Mouse (Mus musculus): ENCODE measurements around the gene Pik3r5. TPM values are rescaled to one million over a fixed set of nuclear protein-coding genes. Genes with fewer than 3 reads are reported as not detected.

Pik3r5 gene
- polyA plus RNA-seq, 1 experiment from 2014 or later, result 0.24 TPM

DNA sequence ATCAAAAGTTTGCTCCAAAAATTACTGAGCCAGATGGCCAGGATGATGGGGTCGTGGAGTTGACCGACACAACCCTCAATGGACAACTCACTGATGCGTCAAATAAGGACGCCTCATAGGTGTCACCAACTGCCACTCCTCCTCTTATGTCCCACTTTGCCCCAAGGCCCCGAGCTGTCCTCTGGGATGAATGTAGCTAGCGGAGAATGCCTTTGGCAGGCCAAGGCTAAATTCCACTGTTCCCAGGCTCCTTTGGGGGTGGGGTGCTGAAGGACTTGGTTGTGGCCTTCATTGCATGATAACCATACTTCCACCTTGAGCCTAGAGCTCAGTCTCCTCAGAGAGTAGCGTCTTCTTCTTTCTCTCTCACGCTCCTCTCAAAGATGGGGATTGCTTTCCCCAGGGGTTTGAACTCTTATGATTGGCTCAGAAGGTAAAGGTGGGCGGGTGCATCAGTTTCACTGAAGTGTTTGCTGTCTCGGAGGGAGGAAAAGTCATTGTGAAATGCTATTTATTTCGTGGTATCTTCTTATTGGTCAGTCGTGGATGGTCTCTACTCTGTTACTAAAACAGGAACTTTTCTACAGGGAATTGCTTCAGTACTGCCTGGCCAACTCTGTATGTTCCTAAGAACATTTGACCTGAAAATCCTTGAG, 11.2 kb downstream of the Pik3r5 start:
- WGBS, result 74% methylated on average over 12 of the region's 12 CpGs
- Histone ChIP-seq H3K27ac (replicated peaks) (no peak overlapping the region), H3K4me1 (replicated peaks; ENCODE audit: control insufficient read depth, insufficient read depth) (no peaks in the 10 kb centered on the region), H3K9me3 (ENCODE audit: control insufficient read depth, low read length) (no peaks in the 10 kb centered on the region), H3K4me2 (replicated peaks; ENCODE audit: low read depth) (no peak overlapping the region), H3K36me3 (ENCODE audit: control insufficient read depth, insufficient read depth, low read length) (no peaks in the 10 kb centered on the region), H3K4me3 (ENCODE audit: low read depth, low read length) (no peak overlapping the region), H3K27me3 (ENCODE audit: control insufficient read depth, insufficient read depth, low read length) (no peaks in the 10 kb centered on the region), H3K9ac (ENCODE audit: low read length) (no peak overlapping the region)
- ATAC-seq (ENCODE audit: low FRiP score, low TSS enrichment) (no peak), DNase-seq (ENCODE audit: low spot score) (no peak)
- TF ChIP-seq CTCF (IDR thresholded peaks at IDR 0.05; ENCODE audit: low read depth) (no peak), EP300 (optimal IDR thresholded peaks at IDR 0.05) (no peak)

DNA sequence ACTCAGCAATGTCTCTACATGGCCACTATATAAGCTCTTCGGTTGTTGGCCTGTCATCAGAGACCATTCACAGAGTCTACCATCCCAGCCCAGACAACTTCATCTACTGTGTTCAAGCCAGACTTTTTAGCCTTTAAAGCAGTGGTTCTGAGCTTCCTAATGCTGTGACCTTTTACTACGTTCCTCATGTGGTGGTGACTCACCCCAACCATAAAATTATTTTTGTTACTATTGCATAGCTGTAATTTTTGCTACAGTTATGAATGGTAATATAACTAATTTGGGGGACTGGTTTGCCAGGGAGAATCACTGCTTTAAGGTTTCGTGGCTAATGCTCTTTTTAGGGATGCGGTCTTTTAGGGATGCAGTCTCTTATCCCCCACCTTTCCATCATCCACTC, 14.0 kb downstream of the Pik3r5 start:
- no peak for TF ChIP-seq CTCF (IDR thresholded peaks at IDR 0.05; ENCODE audit: low read depth)
- no peak for TF ChIP-seq EP300 (optimal IDR thresholded peaks at IDR 0.05)
- ATAC-seq (ENCODE audit: low FRiP score, low TSS enrichment) (no peak), DNase-seq (ENCODE audit: low spot score) (no peak)
- Histone ChIP-seq H3K4me3 (ENCODE audit: low read depth, low read length) (no peak overlapping the region), H3K36me3 (ENCODE audit: control insufficient read depth, insufficient read depth, low read length) (no peaks in the 10 kb centered on the region), H3K4me1 (replicated peaks; ENCODE audit: control insufficient read depth, insufficient read depth) (no peaks in the 10 kb centered on the region), H3K9me3 (ENCODE audit: control insufficient read depth, low read length) (no peaks in the 10 kb centered on the region), H3K27me3 (ENCODE audit: control insufficient read depth, insufficient read depth, low read length) (no peaks in the 10 kb centered on the region), H3K4me2 (replicated peaks; ENCODE audit: low read depth) (no peak overlapping the region), H3K27ac (replicated peaks) (no peak overlapping the region), H3K9ac (ENCODE audit: low read length) (no peak overlapping the region)
- WGBS, result 80% methylated on average over 4 of the region's 4 CpGs

DNA sequence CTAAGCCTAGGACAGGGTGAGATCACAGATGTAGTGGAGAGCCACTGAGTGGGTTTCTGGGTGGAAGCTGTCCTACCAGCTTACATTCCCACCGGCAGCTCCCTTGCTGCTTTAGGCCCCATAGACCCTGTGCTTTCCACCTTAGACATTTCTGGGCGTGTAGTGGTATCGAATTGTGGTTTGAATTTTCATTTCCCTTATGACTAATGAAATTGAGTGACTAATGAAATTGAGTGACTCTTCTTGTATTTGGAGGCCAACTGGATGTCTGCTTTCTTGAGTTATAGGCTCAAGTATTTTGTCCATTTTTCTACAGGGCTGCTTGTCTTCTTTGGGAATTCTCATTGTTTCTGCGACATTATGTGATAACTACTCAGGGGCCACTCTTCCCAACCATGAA, 14.6 kb downstream of the Pik3r5 start:
- 89% methylated on average over 4 of the region's 4 CpGs for WGBS
- no peak for ATAC-seq (ENCODE audit: low FRiP score, low TSS enrichment)

DNA sequence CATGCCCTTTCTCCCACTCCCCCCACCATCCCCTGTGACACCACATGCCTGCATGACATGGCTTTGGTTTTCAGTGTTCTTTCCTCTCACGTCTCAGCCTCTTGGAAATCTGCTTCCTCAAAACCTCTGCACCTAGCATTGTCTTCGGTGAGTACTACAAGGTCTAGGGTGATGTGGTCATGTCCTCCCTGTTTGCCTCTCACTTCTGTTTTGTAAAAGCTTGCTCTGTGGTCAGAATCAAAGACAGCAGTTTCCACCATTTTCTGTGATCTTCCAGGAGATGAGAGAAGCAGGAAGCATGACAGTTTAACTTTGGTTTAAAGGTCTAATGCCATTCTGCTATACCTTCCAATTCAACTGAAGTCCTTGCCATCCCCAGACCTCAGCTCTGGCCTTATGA, 15.3 kb downstream of the Pik3r5 start:
- no peak overlapping the region for H3K27ac ChIP-seq (replicated peaks)
- WGBS, result 90% methylated on average over 2 of the region's 2 CpGs
- ATAC-seq (ENCODE audit: low FRiP score, low TSS enrichment), result no peak
- H3K4me1 ChIP-seq (replicated peaks; ENCODE audit: control insufficient read depth, insufficient read depth), result no peaks in the 10 kb centered on the region
- no peaks in the 10 kb centered on the region for H3K27me3 ChIP-seq (ENCODE audit: control insufficient read depth, insufficient read depth, low read length)
- no peak overlapping the region for H3K9ac ChIP-seq (ENCODE audit: low read length)
- H3K9me3 ChIP-seq (ENCODE audit: control insufficient read depth, low read length), result no peaks in the 10 kb centered on the region
- DNase-seq (ENCODE audit: low spot score), result no peak
- H3K36me3 ChIP-seq (ENCODE audit: control insufficient read depth, insufficient read depth, low read length), result no peaks in the 10 kb centered on the region
- H3K4me3 ChIP-seq (ENCODE audit: low read depth, low read length), result no peak overlapping the region
- TF ChIP-seq EP300 (optimal IDR thresholded peaks at IDR 0.05), result no peak
- no peak for TF ChIP-seq CTCF (IDR thresholded peaks at IDR 0.05; ENCODE audit: low read depth)
- H3K4me2 ChIP-seq (replicated peaks; ENCODE audit: low read depth), result no peak overlapping the region

More for the DNA sequence above, 14.6 kb downstream of the Pik3r5 start:
- no peak for DNase-seq (ENCODE audit: low spot score)
- Histone ChIP-seq H3K27ac (replicated peaks) (no peak overlapping the region), H3K9ac (ENCODE audit: low read length) (no peak overlapping the region), H3K36me3 (ENCODE audit: control insufficient read depth, insufficient read depth, low read length) (no peaks in the 10 kb centered on the region), H3K27me3 (ENCODE audit: control insufficient read depth, insufficient read depth, low read length) (no peaks in the 10 kb centered on the region), H3K4me3 (ENCODE audit: low read depth, low read length) (no peak overlapping the region), H3K4me2 (replicated peaks; ENCODE audit: low read depth) (no peak overlapping the region), H3K9me3 (ENCODE audit: control insufficient read depth, low read length) (no peaks in the 10 kb centered on the region), H3K4me1 (replicated peaks; ENCODE audit: control insufficient read depth, insufficient read depth) (no peaks in the 10 kb centered on the region)
- TF ChIP-seq EP300 (optimal IDR thresholded peaks at IDR 0.05) (no peak), CTCF (IDR thresholded peaks at IDR 0.05; ENCODE audit: low read depth) (no peak)

DNA sequence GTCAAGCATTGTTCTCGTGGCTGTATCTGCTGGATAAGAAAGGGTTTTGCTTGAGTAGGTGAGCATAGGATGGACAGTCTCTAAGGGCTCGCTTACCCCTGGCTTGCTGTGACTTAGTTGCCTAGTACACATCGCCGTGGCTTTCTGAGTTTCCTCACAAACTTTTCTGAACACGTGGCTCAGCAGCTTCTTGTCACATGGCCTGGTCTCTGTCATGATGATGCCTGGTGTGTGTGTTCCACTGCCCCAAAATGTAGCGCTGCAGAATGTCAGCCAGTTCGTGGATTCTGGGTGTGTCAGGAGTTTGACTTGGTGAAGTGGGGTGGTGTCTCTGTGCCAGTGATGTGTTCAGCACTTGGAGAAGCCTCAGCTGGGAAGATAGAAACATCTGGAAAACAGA, 16.4 kb downstream of the Pik3r5 start:
- H3K27me3 ChIP-seq (ENCODE audit: control insufficient read depth, insufficient read depth, low read length), result no peaks in the 10 kb centered on the region
- no peaks in the 10 kb centered on the region for H3K9me3 ChIP-seq (ENCODE audit: control insufficient read depth, low read length)
- no peak overlapping the region for H3K27ac ChIP-seq (replicated peaks)
- DNase-seq (ENCODE audit: low spot score) (no peak), ATAC-seq (ENCODE audit: low FRiP score, low TSS enrichment) (no peak)
- H3K4me2 ChIP-seq (replicated peaks; ENCODE audit: low read depth), result no peak overlapping the region
- 70% methylated on average over 7 of the region's 7 CpGs for WGBS
- no peaks in the 10 kb centered on the region for H3K36me3 ChIP-seq (ENCODE audit: control insufficient read depth, insufficient read depth, low read length)
- TF ChIP-seq EP300 (optimal IDR thresholded peaks at IDR 0.05) (no peak), CTCF (IDR thresholded peaks at IDR 0.05; ENCODE audit: low read depth) (no peak)
- H3K9ac ChIP-seq (ENCODE audit: low read length), result no peak overlapping the region
- no peaks in the 10 kb centered on the region for H3K4me1 ChIP-seq (replicated peaks; ENCODE audit: control insufficient read depth, insufficient read depth)
- no peak overlapping the region for H3K4me3 ChIP-seq (ENCODE audit: low read depth, low read length)

DNA sequence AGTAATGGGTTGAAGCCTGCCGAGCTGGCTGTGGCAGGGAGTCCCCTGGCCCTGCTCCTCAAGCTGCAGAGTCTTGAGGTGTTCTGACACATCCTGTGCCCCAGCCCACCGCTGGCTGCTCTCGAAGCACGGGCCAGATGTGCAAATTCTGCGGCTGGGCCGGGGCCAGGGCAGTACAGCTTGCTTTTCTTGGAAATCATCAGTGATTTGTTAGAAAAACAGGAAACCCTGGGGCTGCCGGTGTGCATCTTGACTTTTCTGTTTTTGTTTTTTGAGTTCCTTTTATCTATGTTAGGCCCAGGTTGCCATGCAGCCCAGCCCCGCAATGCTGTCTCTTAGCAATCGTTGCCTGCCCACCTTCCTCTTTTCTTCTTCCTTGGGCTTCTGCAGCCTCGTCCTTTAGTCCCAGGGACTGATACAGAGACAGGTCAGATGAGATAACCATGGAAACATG, 19.4 kb downstream of the Pik3r5 start:
- H3K9ac ChIP-seq (ENCODE audit: low read length), result no peak overlapping the region
- H3K4me3 ChIP-seq (ENCODE audit: low read depth, low read length), result no peak overlapping the region
- no peak for TF ChIP-seq EP300 (optimal IDR thresholded peaks at IDR 0.05)
- TF ChIP-seq CTCF (IDR thresholded peaks at IDR 0.05; ENCODE audit: low read depth), result no peak
- no peaks in the 10 kb centered on the region for H3K27me3 ChIP-seq (ENCODE audit: control insufficient read depth, insufficient read depth, low read length)
- no peak for DNase-seq (ENCODE audit: low spot score)
- H3K36me3 ChIP-seq (ENCODE audit: control insufficient read depth, insufficient read depth, low read length), result no peaks in the 10 kb centered on the region
- no peaks in the 10 kb centered on the region for H3K9me3 ChIP-seq (ENCODE audit: control insufficient read depth, low read length)
- ATAC-seq (ENCODE audit: low FRiP score, low TSS enrichment), result no peak
- H3K27ac ChIP-seq (replicated peaks), result no peak overlapping the region
- 50% methylated on average over 10 of the region's 10 CpGs for WGBS
- H3K4me1 ChIP-seq (replicated peaks; ENCODE audit: control insufficient read depth, insufficient read depth), result no peaks in the 10 kb centered on the region
- no peak overlapping the region for H3K4me2 ChIP-seq (replicated peaks; ENCODE audit: low read depth)

All from stomach, postnatal 0 days (tissue).